Mouse (Mus musculus) cortical plate, adult 2 months (tissue): Measurements from ENCODE around the gene Rtkn2.

Experiments used
- CTCF ChIP-seq: fragments of 200-500 bp; IDR thresholded peaks from 2 replicates; pipeline ENCODE4 v1.5.1; 2011; ENCODE audit warnings: mild to moderate bottlenecking, control low read depth, low read length; ENCODE audit not compliant: insufficient read depth; ENCODE audit errors: extremely low read depth
- POLR2A ChIP-seq: fragments of 200-500 bp; IDR thresholded peaks from 2 replicates; pipeline ENCODE4 v1.6.1; 2011; ENCODE audit warnings: mild to moderate bottlenecking, low read length, control low read depth; ENCODE audit not compliant: insufficient read depth; ENCODE audit errors: extremely low read depth

DNA sequence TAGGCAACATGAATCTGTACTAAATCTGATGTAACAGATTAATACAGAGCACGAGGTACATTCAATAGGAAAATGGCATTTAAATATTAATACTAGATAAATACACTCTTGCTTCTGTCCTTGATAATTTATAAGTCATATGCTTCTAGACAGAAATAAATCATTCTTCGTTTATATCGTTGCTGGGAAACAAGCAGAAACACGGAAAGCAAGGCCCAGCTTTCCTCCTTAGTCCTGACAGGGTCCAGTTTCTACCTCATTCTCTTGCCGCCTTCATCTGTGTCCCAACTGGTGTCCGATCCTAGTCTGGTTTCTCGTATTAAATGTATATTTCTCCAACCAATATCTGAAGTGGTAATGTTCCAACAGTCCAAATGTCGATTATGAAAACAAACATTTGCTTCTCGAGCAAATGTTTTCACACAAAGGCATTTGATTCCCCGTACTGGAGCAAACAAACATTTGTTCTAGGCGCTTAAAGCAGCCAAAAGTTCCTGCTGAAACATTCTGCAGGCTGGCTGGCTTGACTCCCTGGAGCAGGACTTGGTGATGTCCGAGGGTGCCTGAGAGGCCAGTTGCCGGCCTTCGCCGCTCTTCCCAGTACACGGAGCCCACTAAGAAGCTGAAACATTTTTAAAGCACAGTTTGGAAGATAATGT, 81.3 kb downstream of the Rtkn2 start:
- no peak for TF ChIP-seq CTCF
- no peak for TF ChIP-seq POLR2A
